Mouse (Mus musculus) mature B cell (primary cell): ENCODE data around the gene Cbwd1.

ENCODE experiments used
- in situ Hi-C: fragments of 300-500 bp; cut with MboI; formaldehyde crosslinking; loops from 2 replicates; pipeline ENCODE4 v1.14.3; 2019

Gene Cbwd1

GRCm38 (mm10) chr19:24977991-24978390, 16.6 kb upstream of the Cbwd1 start:
- in situ Hi-C loops, result no loop called here

GRCm38 (mm10) chr19:24972701-24973390, 11.4 kb upstream of the Cbwd1 start:
- in situ Hi-C loops, result no loop called here

- in situ Hi-C loops, result no loop called here
Measured at GRCm38 (mm10) chr19:24971307-24971706, 9.9 kb upstream of the Cbwd1 start.

- in situ Hi-C loops, result no loop called here
Measured at GRCm38 (mm10) chr19:24966941-24967340, 5.5 kb upstream of the Cbwd1 start.

- in situ Hi-C loops, result no loop called here
Measured at GRCm38 (mm10) chr19:24966203-24966602, 4.8 kb upstream of the Cbwd1 start.

GRCm38 (mm10) chr19:24958531-24958930, 2.9 kb downstream of the Cbwd1 start:
- in situ Hi-C loops, result loop anchor here (10.0 kb wide), 1 partner anchor 376 kb away; no protein-coding TSS in a partner anchor

- in situ Hi-C loops, result no loop called here
Measured at GRCm38 (mm10) chr19:24945521-24946262, 15.7 kb downstream of the Cbwd1 start.

- in situ Hi-C loops, result no loop called here
Measured at GRCm38 (mm10) chr19:24937084-24937483, 24.3 kb downstream of the Cbwd1 start.

- in situ Hi-C loops, result no loop called here
Measured at GRCm38 (mm10) chr19:24929041-24929440, 32.4 kb downstream of the Cbwd1 start.

- in situ Hi-C loops, result no loop called here
Measured at GRCm38 (mm10) chr19:24920866-24921265, 40.5 kb downstream of the Cbwd1 start.

- in situ Hi-C loops, result no loop called here
Measured at GRCm38 (mm10) chr19:24908385-24909155, 52.8 kb downstream of the Cbwd1 start.

GRCm38 (mm10) chr19:24907655-24908054, 53.8 kb downstream of the Cbwd1 start:
- in situ Hi-C loops, result no loop called here

- in situ Hi-C loops, result no loop called here
Measured at GRCm38 (mm10) chr19:24902821-24903220, 58.6 kb downstream of the Cbwd1 start.

- in situ Hi-C loops, result no loop called here
Measured at GRCm38 (mm10) chr19:24902256-24902655, 59.2 kb downstream of the Cbwd1 start.

- in situ Hi-C loops, result no loop called here
Measured at GRCm38 (mm10) chr19:24901666-24902065, 59.7 kb downstream of the Cbwd1 start.

- in situ Hi-C loops, result no loop called here
Measured at GRCm38 (mm10) chr19:24900581-24901220, 60.7 kb downstream of the Cbwd1 start, which contains the start of gene Foxd4. Foxd4 (minus strand) TSS chr19:24901197.

GRCm38 (mm10) chr19:24899578-24900544, 61.5 kb downstream of the Cbwd1 start:
- in situ Hi-C loops, result no loop called here

- in situ Hi-C loops, result no loop called here
Measured at GRCm38 (mm10) chr19:24898737-24899577, 62.5 kb downstream of the Cbwd1 start.

GRCm38 (mm10) chr19:24897896-24898736, 63.3 kb downstream of the Cbwd1 start:
- in situ Hi-C loops, result no loop called here
